Mouse (Mus musculus): ENCODE data around the gene Uggt1.

Gene Uggt1

GRCm38 (mm10) chr1:36255871-36256640 is 11.5 kb upstream of the Uggt1 start:
- DNase-seq = peak in 1 of 2 experiments; percentile 31

GRCm38 (mm10) chr1:36254635-36255360 is 10.3 kb upstream of the Uggt1 start:
- DNase-seq = peak; percentile 74 to 81

GRCm38 (mm10) chr1:36252791-36253190 is 8.3 kb upstream of the Uggt1 start:
- DNase-seq = peak; percentile 72 to 79

- DNase-seq = peak in 1 of 2 experiments; percentile 27
Observed at GRCm38 (mm10) chr1:36251426-36251825, 6.9 kb upstream of the Uggt1 start.

GRCm38 (mm10) chr1:36246688-36247087 is 2.2 kb upstream of the Uggt1 start:
- no peak for DNase-seq

- no peak for DNase-seq
Observed at GRCm38 (mm10) chr1:36244828-36245215, 302 bp upstream of the Uggt1 start.

GRCm38 (mm10) chr1:36243447-36244057 is 968 bp downstream of the Uggt1 start:
- no peak for DNase-seq

GRCm38 (mm10) chr1:36241903-36242429 is 2.6 kb downstream of the Uggt1 start:
- DNase-seq = no peak

GRCm38 (mm10) chr1:36240176-36240575 is 4.3 kb downstream of the Uggt1 start:
- no peak for DNase-seq

GRCm38 (mm10) chr1:36239396-36239795 is 5.1 kb downstream of the Uggt1 start:
- no peak for DNase-seq

GRCm38 (mm10) chr1:36235855-36236254 is 8.7 kb downstream of the Uggt1 start:
- DNase-seq = no peak

GRCm38 (mm10) chr1:36235057-36235639 is 9.4 kb downstream of the Uggt1 start:
- DNase-seq = no peak

- DNase-seq = no peak
Observed at GRCm38 (mm10) chr1:36233218-36233617, 11.3 kb downstream of the Uggt1 start.

GRCm38 (mm10) chr1:36230919-36231705 is 13.4 kb downstream of the Uggt1 start:
- DNase-seq = no peak

- DNase-seq = no peak
Observed at GRCm38 (mm10) chr1:36228461-36228860, 16.1 kb downstream of the Uggt1 start.

GRCm38 (mm10) chr1:36224648-36225047 is 19.9 kb downstream of the Uggt1 start:
- no peak for DNase-seq

GRCm38 (mm10) chr1:36214324-36214723 is 30.2 kb downstream of the Uggt1 start:
- no peak for DNase-seq

GRCm38 (mm10) chr1:36201739-36202138 is 42.8 kb downstream of the Uggt1 start:
- DNase-seq = no peak

GRCm38 (mm10) chr1:36194482-36194881 is 50.0 kb downstream of the Uggt1 start:
- DNase-seq = no peak

GRCm38 (mm10) chr1:36191966-36192365 is 52.6 kb downstream of the Uggt1 start:
- no peak for DNase-seq

GRCm38 (mm10) chr1:36180038-36180437 is 64.5 kb downstream of the Uggt1 start:
- DNase-seq = no peak

GRCm38 (mm10) chr1:36173461-36173860 is 71.1 kb downstream of the Uggt1 start:
- DNase-seq = peak in 1 of 2 experiments; percentile 6
